In the genomic region with DNA sequence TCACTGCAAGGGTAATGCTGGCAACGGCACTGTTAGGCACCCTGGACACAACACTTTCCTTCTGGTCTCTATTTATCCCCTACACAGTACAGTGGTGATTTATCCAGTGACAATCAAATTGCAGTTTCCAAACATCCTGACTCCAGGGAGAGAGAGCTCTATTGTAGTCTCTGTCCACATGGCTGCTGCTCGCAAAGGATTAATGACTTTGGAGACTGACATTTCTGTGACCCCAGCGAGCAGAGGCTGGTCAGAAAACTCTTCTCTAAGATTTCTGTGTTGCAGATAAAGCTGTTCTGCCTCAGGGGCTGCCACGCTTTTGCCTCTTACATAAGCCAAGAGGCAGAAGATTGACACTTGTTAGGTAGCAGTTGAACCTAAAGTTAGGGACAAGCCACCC, we compare ENCODE assay signal across 10 mouse cellular contexts.
DNase-seq lines count a peak whose midpoint lies in the region; ATAC-seq and TF ChIP-seq lines count a peak whose summit lies in the region.
"Had no signal": no experiment of that assay in that cellular context is flagged by ENCODE, and none has a peak within 500 bp of the region (broad histone marks: within the 10 kb centered on the region; RNA-seq: fewer than 3 reads in every experiment).

No protein-coding gene starts in this region.

- H3K9me3 ChIP-seq in CH12.LX (replicated peaks; ENCODE audit: low read length) = no peaks in the 10 kb centered on the region
- H3K9me3 ChIP-seq in intestine, embryonic 16.5 days (ENCODE audit: control insufficient read depth, low read length) = no peaks in the 10 kb centered on the region
- H3K9me3 ChIP-seq in midbrain, embryonic 15.5 days = no peaks in the 10 kb centered on the region

- peaks cover 26 to 44% of the 10 kb centered on the region in 2 experiments for H3K4me1 ChIP-seq in CH12.LX (ENCODE audit: control insufficient read depth in 1 of 2, insufficient read depth in 2 of 2)
- peaks cover 15% of the 10 kb centered on the region for H3K4me1 ChIP-seq in intestine, embryonic 16.5 days (ENCODE audit: control insufficient read depth, insufficient read depth, low read length)
- peaks cover 16% of the 10 kb centered on the region for H3K4me1 ChIP-seq in midbrain, embryonic 15.5 days

- no peak for TF ChIP-seq RAD21 in CH12.LX (IDR thresholded peaks at IDR 0.05; ENCODE audit: low read depth, low read length)

- TF ChIP-seq CTCF in CH12.LX (conservative IDR thresholded peaks at IDR 0.05 in 1 of 2, IDR thresholded peaks at IDR 0.05 in 1 of 2; ENCODE audit: low read depth in 2 of 2, low read length in 2 of 2) = no peak

- H3K36me3 ChIP-seq in CH12.LX (replicated peaks in 1 of 2; ENCODE audit: control insufficient read depth in 1 of 2, insufficient read depth in 1 of 2, low read length in 1 of 2) = no peaks in the 10 kb centered on the region
- no peaks in the 10 kb centered on the region for H3K36me3 ChIP-seq in intestine, embryonic 16.5 days (ENCODE audit: control insufficient read depth, insufficient read depth, low read length)
- no peaks in the 10 kb centered on the region for H3K36me3 ChIP-seq in midbrain, embryonic 15.5 days (replicated peaks)

- H3K4me3 ChIP-seq in CH12.LX (replicated peaks in 1 of 3; ENCODE audit: low read depth in 2 of 3, low read length in 2 of 3, poor library complexity in 1 of 3) = no peak overlapping the region
- no peak overlapping the region for H3K4me3 ChIP-seq in intestine, embryonic 16.5 days (ENCODE audit: low read length)
- H3K4me3 ChIP-seq in midbrain, embryonic 15.5 days = no peak overlapping the region
- H3K4me3 ChIP-seq: megakaryocyte, embryonic 14.5 days had no signal

- peak; percentile 58 for ATAC-seq in intestine, embryonic 16.5 days
- 0 out of 2 replicates have a peak, but pooled peaks have one; percentile 28 for ATAC-seq in midbrain, embryonic 15.5 days (replicated peaks)

- no peak overlapping the region for H3K9ac ChIP-seq in CH12.LX (ENCODE audit: insufficient read depth, low read depth)
- H3K9ac ChIP-seq in intestine, embryonic 16.5 days (ENCODE audit: low read depth, low read length) = no peak overlapping the region
- H3K9ac ChIP-seq in midbrain, embryonic 15.5 days = no peak overlapping the region

- peak overlapping the region; percentile 27 for H3K4me2 ChIP-seq in CH12.LX (ENCODE audit: insufficient read depth, low read depth, poor library complexity, severe bottlenecking)
- H3K4me2 ChIP-seq in intestine, embryonic 16.5 days (ENCODE audit: low read depth, low read length) = no peak overlapping the region
- H3K4me2 ChIP-seq in midbrain, embryonic 15.5 days = no peak overlapping the region

- H3K27ac ChIP-seq in CH12.LX (ENCODE audit: insufficient read depth, low read depth) = no peak overlapping the region
- peak overlapping the region; percentile 67 for H3K27ac ChIP-seq in intestine, embryonic 16.5 days (ENCODE audit: low read length)
- H3K27ac ChIP-seq in midbrain, embryonic 15.5 days = no peak overlapping the region

- DNase-seq in CH12.LX (ENCODE audit: extremely low read depth) = no peak
- peak; percentile 58 for DNase-seq in Muller cell, postnatal 12 days (ENCODE audit: inconsistent ontology term)
- no peak for DNase-seq in gastrocnemius, adult 18-20 months (ENCODE audit: low spot score)
- DNase-seq in left cerebral cortex, adult 8-10 months (ENCODE audit: low spot score in 2 of 2) = no peak
- no peak for DNase-seq in right cerebral cortex, postnatal 14 days
- DNase-seq: cerebellum, adult 9-11 months; layer of hippocampus, adult 9-11 months had no signal

- H3K79me2 ChIP-seq in CH12.LX (replicated peaks; ENCODE audit: control insufficient read depth, extremely low read depth, insufficient read depth, poor library complexity, severe bottlenecking) = no peaks in the 10 kb centered on the region

- no peaks in the 10 kb centered on the region for H3K27me3 ChIP-seq in CH12.LX (replicated peaks)
- H3K27me3 ChIP-seq in intestine, embryonic 16.5 days (replicated peaks; ENCODE audit: control insufficient read depth, insufficient read depth, low read length) = no peaks in the 10 kb centered on the region
- H3K27me3 ChIP-seq in midbrain, embryonic 15.5 days (replicated peaks) = no peaks in the 10 kb centered on the region

- dilution Hi-C loops in CH12.LX (cut with MboI; ENCODE audit: extremely low pct_ligation_motif_present, extremely low pct_unique_long_range_greater_than_20kb, low sequenced_read_pairs) = no loop called here

- WGBS in intestine, embryonic 16.5 days = 28% methylated on average over 4 of the region's 4 CpGs
- WGBS in midbrain, embryonic 15.5 days = 13% methylated on average over 4 of the region's 4 CpGs

- no peak for TF ChIP-seq POLR2A in CH12.LX (IDR thresholded peaks at IDR 0.05; ENCODE audit: low read depth, low read length)

- no peak for TF ChIP-seq EP300 in CH12.LX (IDR thresholded peaks at IDR 0.05; ENCODE audit: low read length)

- in situ Hi-C loops in CH12.LX (cut with MboI; ENCODE audit: low pct_ligation_motif_present, low pct_unique_long_range_greater_than_20kb, low sequenced_read_pairs) = no loop called here

TF ChIP-seq in CH12.LX, 34 proteins besides CTCF, POLR2A, EP300 and RAD21:
- TF ChIP-seq SIN3A (IDR thresholded peaks at IDR 0.05; ENCODE audit: low read length) (peak; percentile 3; the same call in 1 of the 2 replicates), JUND (conservative IDR thresholded peaks at IDR 0.05; ENCODE audit: low read depth, low read length) (no peak)
